Mouse (Mus musculus) olfactory bulb, adult 2 months (tissue): ENCODE results near the gene Rab3d.
A peak's percentile ranks its signal among the peaks of the same experiment; 100 is the strongest.

ENCODE experiments used
- CTCF ChIP-seq: fragments of 200-500 bp; IDR thresholded peaks from 2 replicates; pipeline ENCODE4 v1.5.1; 2012; ENCODE audit warnings: low read depth, mild to moderate bottlenecking, low read length, moderate library complexity; ENCODE audit not compliant: insufficient read depth
- POLR2A ChIP-seq: fragments of 200-500 bp; IDR thresholded peaks from 2 replicates; pipeline ENCODE4 v1.6.1; 2012; ENCODE audit warnings: mild to moderate bottlenecking, low read depth, low read length, moderate library complexity; ENCODE audit not compliant: insufficient read depth

GRCm38 (mm10) chr9:21870879-21871524, 47.0 kb downstream of the Rab3d start:
- TF ChIP-seq CTCF = peak; percentile 91
- TF ChIP-seq POLR2A = no peak
